Mouse (Mus musculus): Measurements from ENCODE around the gene Mphosph6.

- TF ChIP-seq CTCF (IDR thresholded peaks at IDR 0.05; ENCODE audit: borderline replicate concordance, insufficient read depth, low read depth, low read length) (no peak), POLR2A (IDR thresholded peaks at IDR 0.05; ENCODE audit: borderline replicate concordance, insufficient read depth, low read length) (no peak)
Measured at GRCm38 (mm10) chr8:117783021-117783420, 18.7 kb downstream of the Mphosph6 start.
